Mouse (Mus musculus): ENCODE measurements around the gene Ikzf1.

GRCm38 (mm10) chr11:11774893-11775292 is 90.1 kb downstream of the Ikzf1 start:
- TF ChIP-seq CTCF (IDR thresholded peaks at IDR 0.05; ENCODE audit: control insufficient read depth, insufficient read depth, insufficient read length): no peak
- TF ChIP-seq MAX (IDR thresholded peaks at IDR 0.05): no peak
- TF ChIP-seq USF1 (IDR thresholded peaks at IDR 0.05; ENCODE audit: low read depth): no peak
- no peak for TF ChIP-seq MYOG (IDR thresholded peaks at IDR 0.05; ENCODE audit: control insufficient read depth, extremely low read depth, insufficient read length)
- no peak for TF ChIP-seq FOSL1 (IDR thresholded peaks at IDR 0.05; ENCODE audit: insufficient read depth, low read length, poor library complexity, severe bottlenecking)

Data from C2C12 (cell line).